Mouse (Mus musculus): ENCODE measurements around the gene Agbl4. TPM values are rescaled to one million over a fixed set of nuclear protein-coding genes. Genes with fewer than 3 reads are reported as not detected.

The Agbl4 gene
- 0.44 and 0.66 TPM in 2 replicates for polyA plus RNA-seq (2016; fragmentation: Nextera tagmentation; extraction: Ambion mirVana)

DNA sequence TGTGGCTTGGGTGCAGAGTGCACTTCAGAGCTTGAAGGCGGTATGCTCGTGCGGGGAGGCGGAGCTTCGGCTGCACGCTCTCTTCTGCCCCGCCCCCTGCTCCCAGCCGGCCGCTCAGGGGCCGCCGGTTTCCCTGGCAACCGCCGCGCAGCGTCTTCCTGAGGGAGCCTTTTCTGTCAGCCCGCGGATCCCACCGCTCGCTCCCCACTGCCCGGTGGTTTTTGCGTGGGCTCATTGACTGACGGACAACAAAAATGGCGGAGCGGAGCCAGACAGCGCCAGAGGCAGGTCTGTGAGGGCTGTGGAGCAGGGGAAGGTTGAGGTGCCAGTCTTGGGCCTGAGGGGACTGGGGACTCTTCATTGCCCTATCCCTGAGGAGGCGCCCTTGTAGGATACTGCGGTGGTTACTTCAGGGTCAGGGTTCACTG lies at the start of gene Agbl4:
Agbl4 (plus strand) TSS at position 44 of the 428 bp plus-strand sequence.
- Histone ChIP-seq H3K9me3 (no peaks in the 10 kb centered on the region), H3K27ac (peak within 1 kb of the TSS; percentile 73), H3K4me1 (peaks cover 22% of the 10 kb centered on the region), H3K36me3 (replicated peaks) (no peaks in the 10 kb centered on the region), H3K4me3 (peak within 1 kb of the TSS; percentile 63), H3K27me3 (ENCODE audit: poor library complexity, severe bottlenecking) (no peaks in the 10 kb centered on the region)
- under 1% methylated on average over 27 of the region's 27 CpGs for WGBS
- peak; percentile 81 for DNase-seq (ENCODE audit: extremely low spot score, low spot score)

- H3K36me3 ChIP-seq (replicated peaks): no peaks in the 10 kb centered on the region
- no peak for DNase-seq (ENCODE audit: extremely low spot score, low spot score)
- peaks cover 21% of the 10 kb centered on the region for H3K4me1 ChIP-seq
- H3K27ac ChIP-seq: peak overlapping the region; percentile 98
- 7% methylated on average over 6 of the region's 6 CpGs for WGBS
- peak overlapping the region; percentile 80 for H3K4me3 ChIP-seq
- no peaks in the 10 kb centered on the region for H3K9me3 ChIP-seq
- H3K27me3 ChIP-seq (ENCODE audit: poor library complexity, severe bottlenecking): no peaks in the 10 kb centered on the region
Observed at GRCm38 (mm10) chr4:110350856-110351177, 46.6 kb upstream of the Agbl4 start.

- peak; percentile 90 for DNase-seq (ENCODE audit: extremely low spot score, low spot score)
- H3K36me3 ChIP-seq (replicated peaks): no peaks in the 10 kb centered on the region
- peak within 1 kb of the TSS; percentile 80 for H3K4me3 ChIP-seq
- peaks cover 24% of the 10 kb centered on the region for H3K4me1 ChIP-seq
- under 1% methylated on average over 75 of the region's 75 CpGs for WGBS
- H3K9me3 ChIP-seq: no peaks in the 10 kb centered on the region
- H3K27ac ChIP-seq: peak within 1 kb of the TSS; percentile 98
- no peaks in the 10 kb centered on the region for H3K27me3 ChIP-seq (ENCODE audit: poor library complexity, severe bottlenecking)
Observed at GRCm38 (mm10) chr4:110351178-110352000, 46.1 kb upstream of the Agbl4 start, which contains the start of gene Elavl4. Gene Elavl4 (minus strand): TSS chr4:110351909.

GRCm38 (mm10) chr4:110352001-110352369 lies 45.5 kb upstream of the Agbl4 start:
- no peaks in the 10 kb centered on the region for H3K36me3 ChIP-seq (replicated peaks)
- WGBS: 8% methylated on average over 5 of the region's 5 CpGs
- DNase-seq (ENCODE audit: extremely low spot score, low spot score): no peak
- no peaks in the 10 kb centered on the region for H3K9me3 ChIP-seq
- H3K4me1 ChIP-seq: peaks cover 24% of the 10 kb centered on the region
- H3K27me3 ChIP-seq (ENCODE audit: poor library complexity, severe bottlenecking): no peaks in the 10 kb centered on the region
- peak overlapping the region; percentile 80 for H3K4me3 ChIP-seq
- peak overlapping the region; percentile 98 for H3K27ac ChIP-seq

GRCm38 (mm10) chr4:110360568-110360967 lies 36.9 kb upstream of the Agbl4 start:
- Histone ChIP-seq H3K9me3 (no peaks in the 10 kb centered on the region), H3K27me3 (ENCODE audit: poor library complexity, severe bottlenecking) (no peaks in the 10 kb centered on the region), H3K36me3 (replicated peaks) (no peaks in the 10 kb centered on the region), H3K4me3 (no peak overlapping the region), H3K4me1 (peaks cover 4% of the 10 kb centered on the region; the same call in 1 of the 2 replicates), H3K27ac (no peak overlapping the region)
- WGBS: 80% methylated on average over 2 of the region's 2 CpGs
- DNase-seq (ENCODE audit: extremely low spot score, low spot score): no peak

- Histone ChIP-seq H3K27me3 (ENCODE audit: poor library complexity, severe bottlenecking) (no peaks in the 10 kb centered on the region), H3K36me3 (replicated peaks) (no peaks in the 10 kb centered on the region), H3K4me1 (peaks cover 22% of the 10 kb centered on the region), H3K4me3 (no peak overlapping the region), H3K9me3 (no peaks in the 10 kb centered on the region), H3K27ac (no peak overlapping the region)
- no peak for DNase-seq (ENCODE audit: extremely low spot score, low spot score)
- WGBS: 84% methylated on average over 5 of the region's 5 CpGs
Observed at GRCm38 (mm10) chr4:110396221-110396620, 1.2 kb upstream of the Agbl4 start.

GRCm38 (mm10) chr4:110420306-110420705 lies 22.8 kb downstream of the Agbl4 start:
- Histone ChIP-seq H3K4me3 (no peak overlapping the region), H3K4me1 (no peaks in the 10 kb centered on the region), H3K27me3 (ENCODE audit: poor library complexity, severe bottlenecking) (no peaks in the 10 kb centered on the region), H3K27ac (no peak overlapping the region), H3K9me3 (no peaks in the 10 kb centered on the region), H3K36me3 (replicated peaks) (no peaks in the 10 kb centered on the region)
- DNase-seq (ENCODE audit: extremely low spot score, low spot score): no peak
- 78% methylated on average over 2 of the region's 2 CpGs for WGBS

DNA sequence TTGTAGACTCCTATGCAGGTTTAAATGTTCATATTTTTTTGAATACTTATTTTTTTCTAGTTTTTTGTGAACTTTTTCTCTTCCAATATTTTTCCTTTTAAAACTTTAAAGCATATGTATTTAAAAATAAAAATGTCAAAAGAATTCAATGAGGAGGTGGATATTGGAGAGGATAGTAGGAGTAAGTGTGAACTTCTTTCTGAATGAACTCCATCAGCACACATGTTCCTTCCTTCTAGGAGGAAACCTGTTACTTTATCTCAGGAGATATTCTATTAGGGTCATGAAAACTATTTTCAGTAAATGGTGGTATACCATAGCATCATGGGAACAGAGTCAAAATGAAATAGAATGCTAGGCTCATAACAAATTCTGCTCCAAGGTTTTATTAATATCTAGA lies 30.2 kb downstream of the Agbl4 start:
- no peaks in the 10 kb centered on the region for H3K36me3 ChIP-seq (replicated peaks)
- H3K9me3 ChIP-seq: no peaks in the 10 kb centered on the region
- no peak overlapping the region for H3K4me3 ChIP-seq
- H3K4me1 ChIP-seq: no peaks in the 10 kb centered on the region
- no peak for DNase-seq (ENCODE audit: extremely low spot score, low spot score)
- no peak overlapping the region for H3K27ac ChIP-seq
- no peaks in the 10 kb centered on the region for H3K27me3 ChIP-seq (ENCODE audit: poor library complexity, severe bottlenecking)

DNA sequence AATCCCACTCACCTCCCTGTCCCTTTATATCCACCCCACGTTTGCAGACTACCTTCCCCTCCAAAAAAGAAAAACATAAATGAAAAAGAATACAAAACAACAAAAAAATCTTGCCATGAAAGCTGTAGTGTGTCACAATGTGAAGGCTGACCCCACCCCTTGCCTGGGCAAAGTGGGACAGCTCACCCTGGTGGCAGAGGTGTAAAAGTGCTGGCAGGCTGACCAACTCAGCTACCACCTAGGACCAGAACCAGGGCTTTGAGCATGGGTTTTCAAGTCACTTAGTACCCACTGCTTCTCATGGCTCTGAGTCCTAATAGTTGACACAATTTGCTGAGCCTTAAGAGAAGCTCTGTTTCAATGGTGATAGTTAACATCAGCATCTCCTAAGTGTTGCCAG lies 96.9 kb downstream of the Agbl4 start:
- WGBS: 56% methylated on average over 1 of the region's 1 CpGs
- Histone ChIP-seq H3K9me3 (no peaks in the 10 kb centered on the region), H3K4me1 (no peaks in the 10 kb centered on the region), H3K27me3 (ENCODE audit: poor library complexity, severe bottlenecking) (no peaks in the 10 kb centered on the region), H3K4me3 (no peak overlapping the region), H3K27ac (no peak overlapping the region), H3K36me3 (replicated peaks) (no peaks in the 10 kb centered on the region)
- DNase-seq (ENCODE audit: extremely low spot score, low spot score): no peak

- no peak overlapping the region for H3K27ac ChIP-seq
- DNase-seq (ENCODE audit: extremely low spot score, low spot score): no peak
- H3K9me3 ChIP-seq: no peaks in the 10 kb centered on the region
- no peaks in the 10 kb centered on the region for H3K4me1 ChIP-seq
- 81% methylated on average over 4 of the region's 4 CpGs for WGBS
- H3K27me3 ChIP-seq (ENCODE audit: poor library complexity, severe bottlenecking): no peaks in the 10 kb centered on the region
- H3K4me3 ChIP-seq: no peak overlapping the region
- H3K36me3 ChIP-seq (replicated peaks): no peaks in the 10 kb centered on the region
Observed at GRCm38 (mm10) chr4:110529804-110530203, 132.3 kb downstream of the Agbl4 start.

- no peak for DNase-seq (ENCODE audit: extremely low spot score, low spot score)
- WGBS: 83% methylated on average over 3 of the region's 3 CpGs
- no peak overlapping the region for H3K4me3 ChIP-seq
Observed at GRCm38 (mm10) chr4:110549223-110549622, 151.8 kb downstream of the Agbl4 start.

GRCm38 (mm10) chr4:110597726-110598283 lies 200.3 kb downstream of the Agbl4 start:
- H3K9me3 ChIP-seq: no peaks in the 10 kb centered on the region
- no peak overlapping the region for H3K27ac ChIP-seq
- DNase-seq (ENCODE audit: extremely low spot score, low spot score): no peak
- peaks cover 4% of the 10 kb centered on the region for H3K4me1 ChIP-seq
- H3K27me3 ChIP-seq (ENCODE audit: poor library complexity, severe bottlenecking): no peaks in the 10 kb centered on the region
- H3K36me3 ChIP-seq (replicated peaks): no peaks in the 10 kb centered on the region
- H3K4me3 ChIP-seq: no peak overlapping the region
- 40% methylated on average over 4 of the region's 4 CpGs for WGBS

More at GRCm38 (mm10) chr4:110549223-110549622, 151.8 kb downstream of the Agbl4 start:
- Histone ChIP-seq H3K27ac (no peak overlapping the region), H3K27me3 (ENCODE audit: poor library complexity, severe bottlenecking) (no peaks in the 10 kb centered on the region), H3K4me1 (no peaks in the 10 kb centered on the region), H3K9me3 (no peaks in the 10 kb centered on the region), H3K36me3 (replicated peaks) (no peaks in the 10 kb centered on the region)

DNA sequence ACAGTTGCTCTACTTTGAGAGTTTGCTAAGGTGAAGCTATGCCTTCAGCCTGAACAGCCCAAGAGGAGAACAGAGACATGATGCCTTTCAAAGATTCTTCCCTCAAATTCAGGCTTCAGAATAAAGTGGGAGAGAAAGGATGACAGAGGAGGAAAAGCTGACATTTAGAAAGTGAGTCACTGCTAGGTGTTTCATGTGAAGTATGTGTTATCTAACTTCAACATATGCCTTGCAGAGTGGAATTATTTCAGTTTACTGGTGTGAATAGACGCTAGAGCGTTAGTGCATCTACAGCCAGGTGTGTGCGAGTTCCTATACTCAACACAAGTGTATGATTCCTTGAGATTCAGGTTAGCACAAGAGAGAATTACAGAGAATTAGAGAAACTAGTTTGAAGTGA lies 244.0 kb downstream of the Agbl4 start:
- 95% methylated on average over 3 of the region's 3 CpGs for WGBS
- no peaks in the 10 kb centered on the region for H3K27me3 ChIP-seq (ENCODE audit: poor library complexity, severe bottlenecking)
- H3K27ac ChIP-seq: no peak overlapping the region
- H3K4me1 ChIP-seq: no peaks in the 10 kb centered on the region
- no peak for DNase-seq (ENCODE audit: extremely low spot score, low spot score)
- H3K4me3 ChIP-seq: no peak overlapping the region
- H3K36me3 ChIP-seq (replicated peaks): no peaks in the 10 kb centered on the region
- no peaks in the 10 kb centered on the region for H3K9me3 ChIP-seq

Measured in forebrain, embryonic 10.5 days (tissue).